Mouse (Mus musculus): ENCODE results near the gene Pip4k2c. TPM values are rescaled to one million over a fixed set of nuclear protein-coding genes. Genes with fewer than 3 reads are reported as not detected.

The Pip4k2c gene
- polyA plus RNA-seq, 1 experiment from 2014 or later = 22.1 TPM

DNA sequence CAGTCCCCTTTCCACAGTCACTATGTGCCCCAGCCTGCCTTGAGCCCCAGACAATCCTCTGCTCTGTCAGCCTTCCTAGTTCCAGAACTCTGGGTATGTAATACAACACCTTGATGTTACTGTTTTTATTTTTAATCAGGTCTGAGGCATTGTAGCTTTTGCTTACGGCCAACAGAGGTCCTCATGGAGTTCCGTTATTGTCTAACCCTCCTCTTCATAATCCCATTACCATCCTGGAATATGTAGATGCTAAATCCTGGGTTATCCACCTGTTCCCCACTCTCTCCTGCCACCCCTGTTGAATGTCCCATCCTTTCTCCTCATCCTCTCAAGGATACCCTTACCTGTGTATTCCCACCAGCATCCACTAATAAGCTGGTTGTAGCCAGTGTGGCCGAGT, 35.2 kb downstream of the Pip4k2c start:
- Histone ChIP-seq H3K4me3 (no peak overlapping the region), H3K27me3 (peaks cover 94% of the 10 kb centered on the region), H3K4me1 (replicated peaks) (peaks cover 27% of the 10 kb centered on the region), H3K9ac (no peak overlapping the region), H3K36me3 (peaks cover 22% of the 10 kb centered on the region), H3K4me2 (no peak overlapping the region), H3K9me3 (no peaks in the 10 kb centered on the region), H3K27ac (no peak overlapping the region)
- ATAC-seq (ENCODE audit: low FRiP score) = no peak
- WGBS = 37% methylated on average over 3 of the region's 3 CpGs

DNA sequence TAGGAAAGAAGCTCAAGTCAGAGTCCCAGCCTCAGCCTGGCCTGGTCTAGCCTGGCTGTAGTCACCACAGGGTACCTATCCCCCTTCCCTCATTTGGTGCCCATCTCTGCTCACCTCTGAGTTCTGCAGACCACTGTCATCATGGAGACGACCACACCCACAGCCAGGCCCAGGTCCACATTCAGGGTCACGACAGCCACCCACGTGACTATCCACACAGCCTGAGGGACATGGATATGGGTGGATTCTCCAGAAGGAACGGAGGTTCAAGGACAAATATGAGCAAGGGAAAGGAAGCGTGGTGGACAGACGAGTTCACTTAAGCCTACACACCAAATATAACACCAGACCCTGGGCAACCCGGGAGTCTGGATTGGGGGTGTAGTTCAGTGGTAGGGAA, 37.2 kb downstream of the Pip4k2c start:
- no peak overlapping the region for H3K9ac ChIP-seq
- H3K4me3 ChIP-seq = no peak overlapping the region
- H3K27ac ChIP-seq = no peak overlapping the region
- WGBS = 95% methylated on average over 7 of the region's 7 CpGs
- H3K36me3 ChIP-seq = peaks cover 26% of the 10 kb centered on the region
- no peak for ATAC-seq (ENCODE audit: low FRiP score)
- peaks cover 94% of the 10 kb centered on the region for H3K27me3 ChIP-seq
- H3K4me2 ChIP-seq = no peak overlapping the region
- peaks cover 33% of the 10 kb centered on the region for H3K4me1 ChIP-seq (replicated peaks)
- no peaks in the 10 kb centered on the region for H3K9me3 ChIP-seq

DNA sequence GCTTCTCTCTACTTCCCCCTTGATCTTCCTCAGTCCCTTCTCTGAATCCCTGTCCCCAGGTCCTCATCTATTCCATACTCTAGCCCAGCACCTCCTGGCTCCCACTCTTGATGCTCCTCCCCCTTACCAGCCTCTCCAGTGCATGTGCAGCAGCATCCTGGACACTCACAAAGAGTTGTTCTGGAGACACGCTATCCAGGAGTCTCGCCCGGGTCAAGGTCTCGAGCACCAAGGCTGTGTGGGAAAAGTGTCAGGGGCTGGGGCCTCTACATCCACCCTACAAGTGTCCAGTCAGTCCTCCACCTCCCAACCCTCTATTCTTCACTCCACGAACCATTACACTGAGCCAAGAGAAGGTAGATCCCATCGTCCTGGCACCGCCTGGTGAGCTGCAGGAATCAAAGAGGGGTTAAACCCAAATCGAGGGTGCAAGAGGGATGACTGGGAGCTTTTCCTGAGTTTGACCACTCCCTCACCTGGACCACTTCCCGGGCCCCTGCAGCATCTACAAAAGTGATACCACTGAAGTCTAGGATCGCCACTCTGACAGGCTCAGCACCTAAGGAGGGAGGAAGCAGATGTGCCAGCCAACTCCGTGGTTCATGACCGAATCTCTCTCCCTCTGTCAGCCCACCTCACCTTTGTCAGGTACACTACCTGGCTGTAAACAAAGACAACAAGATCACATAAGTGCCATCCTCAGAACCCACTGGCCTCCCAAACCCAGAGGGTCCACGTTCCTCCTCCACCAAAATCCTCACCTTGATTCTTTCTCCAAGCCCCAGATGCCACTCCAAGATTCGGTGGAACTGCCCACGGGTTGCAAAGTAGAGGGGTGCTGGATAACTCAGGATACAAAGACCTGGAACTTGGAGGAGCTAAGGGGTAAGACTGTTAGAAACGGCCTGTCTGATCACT, 38.0 kb downstream of the Pip4k2c start:
- no peaks in the 10 kb centered on the region for H3K9me3 ChIP-seq
- no peak overlapping the region for H3K27ac ChIP-seq
- H3K4me2 ChIP-seq = no peak overlapping the region
- WGBS = 84% methylated on average over 16 of the region's 16 CpGs
- peaks cover 29% of the 10 kb centered on the region for H3K4me1 ChIP-seq (replicated peaks)
- no peak overlapping the region for H3K9ac ChIP-seq
- H3K27me3 ChIP-seq = peaks cover 94% of the 10 kb centered on the region
- H3K4me3 ChIP-seq = no peak overlapping the region
- ATAC-seq (ENCODE audit: low FRiP score) = no peak
- peaks cover 32% of the 10 kb centered on the region for H3K36me3 ChIP-seq

DNA sequence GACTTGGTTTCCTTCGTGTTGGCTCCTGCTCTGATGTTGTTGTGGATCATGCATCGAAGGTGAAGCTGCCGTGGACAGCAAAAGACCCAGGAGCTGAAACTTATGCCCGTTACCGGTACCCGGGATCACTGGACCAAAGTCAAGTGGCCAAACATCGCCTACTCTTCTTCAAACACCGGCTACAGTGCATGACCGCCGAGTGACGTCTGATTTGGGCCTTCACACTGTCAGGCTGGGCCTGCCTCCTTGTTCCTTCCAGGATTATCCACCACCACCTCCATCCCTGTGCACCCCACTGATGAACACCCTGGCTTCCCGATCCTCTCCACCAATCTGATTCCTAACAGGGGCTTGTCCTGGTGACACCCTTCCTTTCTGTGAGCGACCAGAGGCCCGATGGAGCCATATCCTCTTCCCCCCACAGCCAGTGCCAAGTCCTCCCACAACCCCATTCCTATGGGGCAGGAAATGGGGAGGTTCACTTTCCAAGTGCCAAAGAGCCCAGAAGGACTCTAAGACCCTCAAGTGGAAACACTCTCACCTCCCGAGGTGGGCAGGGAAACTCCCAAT, 39.7 kb downstream of the Pip4k2c start:
- Histone ChIP-seq H3K4me3 (no peak overlapping the region), H3K27me3 (peaks cover 95% of the 10 kb centered on the region), H3K4me2 (no peak overlapping the region), H3K9me3 (no peaks in the 10 kb centered on the region), H3K36me3 (peaks cover 37% of the 10 kb centered on the region), H3K9ac (no peak overlapping the region), H3K27ac (no peak overlapping the region), H3K4me1 (replicated peaks) (peaks cover 31% of the 10 kb centered on the region)
- ATAC-seq (ENCODE audit: low FRiP score) = no peak
- 89% methylated on average over 15 of the region's 15 CpGs for WGBS

DNA sequence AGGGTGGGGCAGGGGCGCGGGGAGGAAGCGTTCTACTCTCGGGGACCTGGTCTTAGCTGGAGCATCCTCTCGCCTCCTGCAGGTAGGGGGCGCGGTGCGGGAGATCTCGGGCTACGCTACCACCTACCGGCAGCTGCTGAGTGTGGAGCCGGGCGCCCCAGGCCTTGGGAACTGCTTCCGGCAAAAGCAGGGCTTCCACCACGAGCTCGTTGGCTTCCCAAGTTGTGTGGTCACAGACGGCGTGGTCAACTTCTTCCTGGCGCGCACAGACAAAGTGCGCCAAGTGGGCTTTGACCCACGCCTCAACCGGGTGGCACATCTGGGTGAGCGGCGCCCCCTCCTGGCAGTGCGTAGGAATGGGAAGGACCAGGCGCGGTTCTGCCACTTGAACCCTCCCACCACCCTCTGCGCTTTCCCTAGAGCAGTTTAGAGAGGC, 40.5 kb downstream of the Pip4k2c start:
- ATAC-seq (ENCODE audit: low FRiP score) = peak; percentile 34; the same call in 1 of the 2 replicates

GRCm38 (mm10) chr10:127170002-127170401, 41.4 kb downstream of the Pip4k2c start:
- Histone ChIP-seq H3K9me3 (no peaks in the 10 kb centered on the region), H3K9ac (no peak overlapping the region), H3K27me3 (peaks cover 89% of the 10 kb centered on the region), H3K4me1 (replicated peaks) (peaks cover 34% of the 10 kb centered on the region), H3K4me2 (peak overlapping the region; percentile 42), H3K27ac (no peak overlapping the region), H3K4me3 (peak overlapping the region; percentile 20), H3K36me3 (peaks cover 37% of the 10 kb centered on the region)
- 2% methylated on average over 22 of the region's 22 CpGs for WGBS
- no peak for ATAC-seq (ENCODE audit: low FRiP score)

More for the DNA sequence above, 40.5 kb downstream of the Pip4k2c start:
- no peak overlapping the region for H3K27ac ChIP-seq
- H3K9me3 ChIP-seq = no peaks in the 10 kb centered on the region
- H3K36me3 ChIP-seq = peaks cover 37% of the 10 kb centered on the region
- WGBS = under 1% methylated on average over 29 of the region's 29 CpGs
- H3K4me2 ChIP-seq = peak overlapping the region; percentile 42
- H3K4me3 ChIP-seq = peak overlapping the region; percentile 20
- peak overlapping the region; percentile 35; the same call in 1 of the 2 replicates for H3K9ac ChIP-seq
- peaks cover 34% of the 10 kb centered on the region for H3K4me1 ChIP-seq (replicated peaks)
- peaks cover 93% of the 10 kb centered on the region for H3K27me3 ChIP-seq

DNA sequence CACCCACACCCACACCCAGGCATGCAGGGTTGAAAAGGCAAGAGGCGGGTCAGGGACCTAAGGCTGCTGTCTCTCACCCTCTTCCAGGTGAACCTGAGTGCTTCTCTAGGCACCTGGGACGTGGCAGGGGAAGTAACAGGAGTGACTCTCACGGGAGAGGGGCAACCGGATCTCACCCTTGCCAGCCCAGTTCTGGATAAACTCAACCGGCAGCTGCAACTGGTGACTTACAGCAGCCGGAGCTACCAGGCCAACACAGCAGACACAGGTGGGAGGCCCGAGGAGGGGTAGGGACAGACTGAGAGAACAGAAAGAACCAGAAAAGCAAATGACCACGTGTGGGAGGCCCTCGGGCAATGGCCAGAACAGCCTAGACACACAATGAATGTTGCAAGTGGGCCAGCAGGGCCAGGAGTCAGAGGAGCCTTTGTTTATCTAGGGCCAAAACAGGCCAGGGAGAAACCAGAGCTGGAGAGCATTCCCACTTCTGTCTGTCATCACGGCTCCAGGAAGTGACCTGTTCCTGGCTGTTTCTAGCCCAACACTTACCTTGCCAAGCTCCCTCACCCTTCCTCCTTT, 43.7 kb downstream of the Pip4k2c start:
- Histone ChIP-seq H3K27ac (no peak overlapping the region), H3K9ac (peak overlapping the region; percentile 98; the same call in 1 of the 2 replicates), H3K27me3 (peaks cover 75% of the 10 kb centered on the region), H3K4me3 (peak overlapping the region; percentile 86), H3K4me1 (replicated peaks) (peaks cover 39% of the 10 kb centered on the region), H3K9me3 (no peaks in the 10 kb centered on the region), H3K4me2 (peak overlapping the region; percentile 91), H3K36me3 (peaks cover 29% of the 10 kb centered on the region)
- WGBS = 49% methylated on average over 10 of the region's 10 CpGs
- no peak for ATAC-seq (ENCODE audit: low FRiP score)

- no peak for ATAC-seq (ENCODE audit: low FRiP score)
- Histone ChIP-seq H3K4me3 (peak overlapping the region; percentile 86), H3K36me3 (peaks cover 23% of the 10 kb centered on the region), H3K27ac (peak overlapping the region; percentile 91), H3K27me3 (peaks cover 69% of the 10 kb centered on the region), H3K4me2 (peak overlapping the region; percentile 91), H3K9me3 (no peaks in the 10 kb centered on the region), H3K9ac (peak overlapping the region; percentile 98), H3K4me1 (replicated peaks) (peaks cover 39% of the 10 kb centered on the region)
- WGBS = 20% methylated on average over 15 of the region's 15 CpGs
Measured at GRCm38 (mm10) chr10:127166771-127167613, 44.4 kb downstream of the Pip4k2c start.

GRCm38 (mm10) chr10:127166404-127166715, 45.0 kb downstream of the Pip4k2c start:
- Histone ChIP-seq H3K9ac (peak overlapping the region; percentile 98), H3K27me3 (peaks cover 63% of the 10 kb centered on the region), H3K36me3 (peaks cover 17% of the 10 kb centered on the region), H3K9me3 (no peaks in the 10 kb centered on the region), H3K4me3 (peak overlapping the region; percentile 86), H3K4me1 (replicated peaks) (peaks cover 39% of the 10 kb centered on the region), H3K27ac (peak overlapping the region; percentile 91), H3K4me2 (peak overlapping the region; percentile 91)
- no peak for ATAC-seq (ENCODE audit: low FRiP score)
- 3% methylated on average over 11 of the region's 11 CpGs for WGBS

DNA sequence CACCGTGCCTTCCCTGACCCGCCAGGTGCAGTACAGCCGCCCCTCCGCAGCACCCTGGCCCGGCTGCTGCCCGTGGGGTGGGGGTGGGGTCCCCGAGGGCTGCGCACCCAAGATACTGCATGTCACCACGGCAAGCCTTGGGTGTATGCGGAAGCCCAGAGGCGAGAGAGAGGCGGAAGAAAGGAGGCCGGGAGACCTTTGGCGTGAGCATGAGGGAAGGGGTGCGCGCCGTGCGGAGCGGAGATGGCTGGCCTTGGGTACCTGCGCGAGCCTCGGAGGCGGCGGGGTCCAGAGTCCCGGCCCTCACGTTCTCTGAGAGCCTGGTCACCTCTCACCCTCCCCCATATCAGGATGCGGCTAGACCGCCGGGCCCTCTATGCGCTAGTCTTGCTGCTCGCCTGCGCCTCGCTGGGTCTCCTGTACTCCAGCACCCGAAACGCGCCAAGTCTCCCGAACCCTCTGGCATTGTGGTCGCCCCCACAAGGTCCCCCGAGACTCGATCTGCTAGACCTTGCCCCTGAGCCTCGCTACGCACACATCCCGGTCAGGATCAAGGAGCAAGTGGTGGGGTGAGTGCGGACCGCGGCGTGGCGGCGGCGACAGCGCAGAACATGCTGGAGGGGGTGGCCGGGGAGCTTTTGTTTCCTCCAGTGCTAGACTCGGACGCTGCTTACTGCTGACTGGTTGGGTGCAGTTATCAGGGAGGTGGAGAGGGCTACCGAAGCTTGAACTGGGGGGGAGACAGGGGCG, 45.6 kb downstream of the Pip4k2c start:
- Histone ChIP-seq H3K9ac (peak overlapping the region; percentile 98), H3K27ac (peak overlapping the region; percentile 91), H3K27me3 (peaks cover 58% of the 10 kb centered on the region), H3K4me3 (peak overlapping the region; percentile 86), H3K9me3 (no peaks in the 10 kb centered on the region), H3K36me3 (peaks cover 14% of the 10 kb centered on the region), H3K4me1 (replicated peaks) (peaks cover 35% of the 10 kb centered on the region), H3K4me2 (peak overlapping the region; percentile 91)
- under 1% methylated on average over 53 of the region's 56 CpGs for WGBS
- peak; percentile 61 for ATAC-seq (ENCODE audit: low FRiP score)

DNA sequence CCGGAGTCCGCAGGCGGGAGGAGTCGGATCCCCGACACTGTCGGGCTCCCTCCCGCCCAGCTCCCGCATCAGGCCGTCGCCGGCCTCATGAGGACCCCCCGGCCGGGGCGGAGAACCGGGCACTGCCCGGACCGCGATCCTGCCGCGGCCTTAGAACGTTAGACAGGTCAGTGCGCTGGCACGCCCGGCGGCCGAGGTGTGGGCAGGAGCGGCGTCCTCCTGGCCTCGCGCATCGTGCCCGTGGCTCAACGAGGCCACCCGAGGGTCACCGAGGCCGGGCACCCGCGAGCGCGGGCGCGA, 46.1 kb downstream of the Pip4k2c start:
- ATAC-seq (ENCODE audit: low FRiP score) = peak; percentile 74
- Histone ChIP-seq H3K27me3 (peaks cover 53% of the 10 kb centered on the region), H3K27ac (peak overlapping the region; percentile 91), H3K9me3 (no peaks in the 10 kb centered on the region), H3K9ac (peak overlapping the region; percentile 98), H3K4me1 (replicated peaks) (peaks cover 29% of the 10 kb centered on the region), H3K4me2 (peak overlapping the region; percentile 91), H3K36me3 (peaks cover 14% of the 10 kb centered on the region), H3K4me3 (peak overlapping the region; percentile 86)
- 0% methylated on average over 41 of the region's 42 CpGs for WGBS
